Mouse (Mus musculus): ENCODE data around the gene Tmco4. TPM values are rescaled to one million over a fixed set of nuclear protein-coding genes. Genes with fewer than 3 reads are reported as not detected.

Tmco4 gene
- 18.3 and 18.6 TPM in 2 replicates for total RNA-seq (2014; fragmentation: Nextera tagmentation)
- total RNA-seq (2017): 13.2 and 21.2 TPM in 2 replicates

GRCm38 (mm10) chr4:138972827-138973718 is at the start of gene Tmco4:
Gene Tmco4, plus strand, starts transcription at chr4:138972888.
- ATAC-seq (replicated peaks; ENCODE audit: poor library complexity, severe bottlenecking): peak; percentile 65

GRCm38 (mm10) chr4:138925561-138925960 is 47.1 kb upstream of the Tmco4 start:
- ATAC-seq (replicated peaks; ENCODE audit: poor library complexity, severe bottlenecking): no peak

GRCm38 (mm10) chr4:138933862-138934261 is 38.8 kb upstream of the Tmco4 start:
- no peak for ATAC-seq (replicated peaks; ENCODE audit: poor library complexity, severe bottlenecking)

GRCm38 (mm10) chr4:138934456-138935145 is 38.1 kb upstream of the Tmco4 start:
- ATAC-seq (replicated peaks; ENCODE audit: poor library complexity, severe bottlenecking): no peak

- ATAC-seq (replicated peaks; ENCODE audit: poor library complexity, severe bottlenecking): no peak
These were observed 34.0 kb upstream of the Tmco4 start for GRCm38 (mm10) chr4:138938495-138939269.

DNA sequence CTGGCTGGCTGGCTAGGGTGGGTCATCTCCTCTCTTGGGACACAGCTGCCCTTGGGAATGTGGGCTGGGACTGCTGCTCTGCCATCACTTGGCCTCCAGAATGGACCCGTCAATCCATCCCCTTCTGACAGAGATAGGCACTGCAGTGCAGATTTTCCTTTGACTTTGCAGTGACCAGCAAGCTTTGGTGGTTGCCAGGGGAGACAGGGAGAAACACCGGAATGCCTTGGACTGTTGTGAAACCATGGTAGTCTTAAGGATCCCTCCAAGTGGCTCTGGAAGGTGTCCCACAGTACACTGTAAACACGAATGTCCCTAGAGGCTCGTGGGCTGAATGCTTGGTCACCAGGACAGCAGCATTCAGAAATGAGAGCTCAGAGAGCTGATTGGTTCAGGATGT is 33.2 kb upstream of the Tmco4 start:
- ATAC-seq (replicated peaks; ENCODE audit: poor library complexity, severe bottlenecking): no peak

DNA sequence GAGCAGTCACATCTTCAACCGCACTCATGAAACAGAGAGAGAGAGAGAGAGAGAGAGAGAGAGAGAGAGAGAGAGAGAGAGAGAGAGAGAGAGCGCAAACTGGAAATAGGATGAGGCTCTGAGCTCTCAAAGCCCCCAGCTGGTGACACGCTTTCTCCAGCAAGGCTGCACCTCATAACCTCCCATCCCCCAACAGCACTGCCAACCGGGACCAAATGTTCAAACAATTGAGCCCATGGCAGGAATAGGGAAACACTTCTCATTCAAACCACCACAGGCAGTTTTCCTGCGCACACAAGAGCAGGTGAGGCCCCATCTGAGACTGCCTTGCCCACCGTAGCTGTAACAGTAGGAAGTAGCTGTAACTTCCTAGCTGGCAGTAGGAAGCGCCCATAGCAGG is 31.3 kb upstream of the Tmco4 start:
- ATAC-seq (replicated peaks; ENCODE audit: poor library complexity, severe bottlenecking): no peak

- no peak for ATAC-seq (replicated peaks; ENCODE audit: poor library complexity, severe bottlenecking)
These were observed 30.7 kb upstream of the Tmco4 start for GRCm38 (mm10) chr4:138941966-138942365.

DNA sequence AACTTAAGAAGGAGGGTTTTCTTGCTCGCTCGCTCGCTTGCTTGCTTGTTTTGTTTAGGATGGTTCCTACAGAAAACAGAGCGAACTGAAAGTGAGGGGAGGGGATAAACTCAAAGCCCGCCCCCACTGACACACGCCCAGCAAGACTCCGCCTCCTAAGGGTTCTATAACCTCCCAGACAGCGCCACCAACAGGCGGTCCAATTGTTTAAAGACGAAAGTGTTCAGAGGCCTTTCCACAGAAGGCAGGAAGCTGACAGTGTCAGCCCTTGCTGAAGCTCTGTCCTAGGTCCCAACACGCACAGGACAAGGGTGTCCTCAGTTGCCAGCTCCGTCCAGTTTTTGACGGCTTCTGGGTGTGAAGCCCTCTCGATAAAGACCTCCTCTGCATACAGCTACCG is 29.0 kb upstream of the Tmco4 start:
- ATAC-seq (replicated peaks; ENCODE audit: poor library complexity, severe bottlenecking): peak; percentile 100

- no peak for ATAC-seq (replicated peaks; ENCODE audit: poor library complexity, severe bottlenecking)
These were observed 24.4 kb upstream of the Tmco4 start for GRCm38 (mm10) chr4:138948257-138948656.

GRCm38 (mm10) chr4:138958612-138959011 is 14.1 kb upstream of the Tmco4 start:
- no peak for ATAC-seq (replicated peaks; ENCODE audit: poor library complexity, severe bottlenecking)

- no peak for ATAC-seq (replicated peaks; ENCODE audit: poor library complexity, severe bottlenecking)
These were observed 13.6 kb upstream of the Tmco4 start for GRCm38 (mm10) chr4:138959120-138959519.

GRCm38 (mm10) chr4:138959926-138960325 is 12.8 kb upstream of the Tmco4 start:
- no peak for ATAC-seq (replicated peaks; ENCODE audit: poor library complexity, severe bottlenecking)

DNA sequence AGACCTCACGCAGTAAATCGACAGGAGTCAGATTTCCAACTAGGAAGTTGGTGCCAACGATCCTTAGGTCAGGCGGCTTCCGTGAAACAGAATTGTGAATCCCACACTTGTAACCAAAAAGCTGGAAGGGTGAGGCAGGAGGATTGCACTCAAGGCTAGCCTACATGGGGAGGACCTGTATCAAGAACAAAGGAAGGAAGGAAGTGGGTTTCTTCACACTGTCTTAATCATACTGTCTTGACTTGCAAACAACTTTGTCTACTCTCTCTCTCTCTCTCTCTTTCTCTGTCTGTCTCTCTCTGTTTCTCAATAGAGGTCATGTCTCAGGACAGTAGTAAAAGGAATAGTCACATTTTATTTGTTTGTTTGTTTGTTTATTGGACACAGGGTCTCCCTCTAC is 10.0 kb upstream of the Tmco4 start:
- peak; percentile 69 for ATAC-seq (replicated peaks; ENCODE audit: poor library complexity, severe bottlenecking)

GRCm38 (mm10) chr4:138965871-138966270 is 6.8 kb upstream of the Tmco4 start:
- no peak for ATAC-seq (replicated peaks; ENCODE audit: poor library complexity, severe bottlenecking)

DNA sequence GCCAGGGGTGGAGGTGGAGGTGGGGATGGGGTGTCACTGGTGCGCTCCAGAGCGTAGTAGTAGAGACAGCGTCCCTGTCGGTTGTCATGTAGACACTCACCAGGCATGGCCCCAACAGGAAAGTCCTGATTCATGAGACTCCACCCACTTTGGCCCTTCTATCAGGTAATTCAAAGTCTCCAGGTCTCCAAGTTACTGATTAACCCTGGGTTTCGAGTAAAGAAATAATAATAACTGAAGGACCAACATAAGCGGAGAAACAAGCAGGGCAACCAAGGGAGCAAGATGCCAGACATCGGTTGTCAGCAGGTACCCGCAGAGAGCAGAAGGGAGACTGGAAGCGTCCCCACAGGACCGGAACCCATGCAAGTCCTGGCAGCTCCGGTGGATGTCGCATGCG is 5.8 kb upstream of the Tmco4 start, which contains the start of gene Rnf186:
TSS of gene Rnf186 (plus strand) at position 247 of the 400 bp plus-strand sequence.
- ATAC-seq (replicated peaks; ENCODE audit: poor library complexity, severe bottlenecking): no peak

GRCm38 (mm10) chr4:138967485-138967884 is 5.2 kb upstream of the Tmco4 start:
- no peak for ATAC-seq (replicated peaks; ENCODE audit: poor library complexity, severe bottlenecking)

DNA sequence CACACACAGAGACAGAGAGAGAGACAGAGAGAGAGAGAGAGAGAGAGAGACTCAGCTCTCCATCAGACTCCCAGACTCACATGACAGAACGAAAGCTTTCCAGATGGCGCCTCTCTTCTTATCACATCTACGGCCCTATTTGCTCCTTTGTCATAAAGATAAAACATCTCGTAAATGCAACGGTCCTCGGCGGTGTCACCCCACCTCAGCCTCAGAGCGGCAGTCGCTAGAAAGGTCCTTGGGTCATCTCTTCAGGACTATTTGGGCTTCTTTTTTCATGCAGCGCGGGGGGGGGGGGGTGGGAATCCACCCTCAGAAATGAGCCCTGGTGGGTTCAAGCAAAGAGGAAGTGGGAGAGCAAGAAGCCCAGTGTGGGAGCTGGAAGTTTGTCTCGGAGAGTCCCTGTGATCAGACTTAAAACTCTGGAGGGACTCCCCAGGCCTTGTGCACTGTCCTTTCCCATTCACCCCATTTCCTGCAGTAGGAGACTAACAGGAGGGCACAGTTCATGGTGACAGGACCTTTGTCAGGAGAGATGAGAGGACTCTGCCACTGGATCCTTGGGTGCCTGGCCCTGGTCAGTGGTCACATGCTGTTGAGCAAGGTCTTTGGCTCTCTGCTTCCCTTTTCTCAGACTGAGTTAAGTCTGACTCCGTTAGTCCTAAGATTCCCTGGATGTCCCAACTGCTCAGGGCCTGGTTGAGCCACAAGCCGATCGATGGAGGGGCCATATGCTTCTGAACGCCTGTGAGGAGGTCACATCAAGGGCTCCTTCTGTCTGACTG is 3.7 kb upstream of the Tmco4 start:
- peak; percentile 57 for ATAC-seq (replicated peaks; ENCODE audit: poor library complexity, severe bottlenecking)

GRCm38 (mm10) chr4:138969736-138970135 is 3.0 kb upstream of the Tmco4 start:
- no peak for ATAC-seq (replicated peaks; ENCODE audit: poor library complexity, severe bottlenecking)

GRCm38 (mm10) chr4:138971371-138971770 is 1.3 kb upstream of the Tmco4 start:
- ATAC-seq (replicated peaks; ENCODE audit: poor library complexity, severe bottlenecking): no peak

Data from granulocyte monocyte progenitor cell, adult 5-6 weeks (primary cell).